ENCODE assay signal across 8 mouse cellular contexts in genomic region chr2:120403653-120403985, GRCm38 (mm10). TPM values are rescaled to one million over a fixed set of nuclear protein-coding genes. Genes with fewer than 3 reads are reported as not detected.
A peak's percentile ranks its signal among the peaks of the same experiment; 100 is the strongest.
DNase-seq lines count a peak whose midpoint lies in the region; ATAC-seq and TF ChIP-seq lines count a peak whose summit lies in the region.

Ganc (plus strand) TSS chr2:120403896.

- no peaks in the 10 kb centered on the region for H3K36me3 ChIP-seq in lung, postnatal 0 days (ENCODE audit: insufficient read depth, low read length)
- H3K36me3 ChIP-seq in midbrain, embryonic 15.5 days (replicated peaks) = no peaks in the 10 kb centered on the region

- ATAC-seq in lung, postnatal 0 days = peak; percentile 59
- peak; percentile 85 for ATAC-seq in midbrain, embryonic 15.5 days (replicated peaks)

- H3K4me2 ChIP-seq in lung, postnatal 0 days (replicated peaks; ENCODE audit: low read depth, low read length) = peak within 1 kb of the TSS; percentile 63
- peak within 1 kb of the TSS; percentile 93 for H3K4me2 ChIP-seq in midbrain, embryonic 15.5 days

- peak; percentile 24; the same call in 1 of the 2 replicates for TF ChIP-seq CTCF in lung, postnatal 0 days (IDR thresholded peaks at IDR 0.05)

- TF ChIP-seq EP300 in lung, postnatal 0 days (IDR thresholded peaks at IDR 0.05) = no peak

- no peak for DNase-seq in lung, postnatal 0 days (ENCODE audit: low spot score)
- no peak for DNase-seq in lung, postnatal 10 days
- no peak for DNase-seq in gonadal fat pad, adult 2 months (ENCODE audit: low read depth)
- DNase-seq in layer of hippocampus, postnatal 36 days = no peak
- DNase-seq in cerebellum, adult 18-20 months = no peak
- DNase-seq in right cerebral cortex, adult 2 months (ENCODE audit: low spot score in 2 of 2) = no peak

- peak within 1 kb of the TSS; percentile 69 for H3K4me3 ChIP-seq in lung, postnatal 0 days (ENCODE audit: low read depth, low read length)
- peak within 1 kb of the TSS; percentile 81 for H3K4me3 ChIP-seq in brown adipose tissue, adult 24 weeks (ENCODE audit: insufficient read depth, low read depth, low read length)
- H3K4me3 ChIP-seq in midbrain, embryonic 15.5 days = peak within 1 kb of the TSS; percentile 93

- H3K9me3 ChIP-seq in lung, postnatal 0 days (ENCODE audit: low read length) = no peaks in the 10 kb centered on the region
- H3K9me3 ChIP-seq in midbrain, embryonic 15.5 days = no peaks in the 10 kb centered on the region

- under 1% methylated on average over 17 of the region's 17 CpGs for WGBS in lung, postnatal 0 days
- WGBS in midbrain, embryonic 15.5 days = under 1% methylated on average over 17 of the region's 17 CpGs

- H3K4me1 ChIP-seq in lung, postnatal 0 days (ENCODE audit: insufficient read depth, low read depth, low read length) = peaks cover 4% of the 10 kb centered on the region; the same call in 1 of the 2 replicates
- peaks cover 4% of the 10 kb centered on the region; the same call in 1 of the 2 replicates for H3K4me1 ChIP-seq in brown adipose tissue, adult 24 weeks (ENCODE audit: control insufficient read depth, insufficient read depth, insufficient read length, low read length)
- H3K4me1 ChIP-seq in midbrain, embryonic 15.5 days = peaks cover 19% of the 10 kb centered on the region

- H3K27ac ChIP-seq in lung, postnatal 0 days (ENCODE audit: low read length) = peak within 1 kb of the TSS; percentile 94
- H3K27ac ChIP-seq in brown adipose tissue, adult 24 weeks (replicated peaks; ENCODE audit: low read depth, low read length) = peak within 1 kb of the TSS; percentile 92
- peak within 1 kb of the TSS; percentile 91 for H3K27ac ChIP-seq in midbrain, embryonic 15.5 days

- H3K27me3 ChIP-seq in lung, postnatal 0 days (replicated peaks; ENCODE audit: insufficient read depth, low read length) = no peaks in the 10 kb centered on the region
- no peaks in the 10 kb centered on the region for H3K27me3 ChIP-seq in midbrain, embryonic 15.5 days (replicated peaks)

- peak within 1 kb of the TSS; percentile 61 for H3K9ac ChIP-seq in lung, postnatal 0 days (replicated peaks; ENCODE audit: low read depth)
- peak within 1 kb of the TSS; percentile 76 for H3K9ac ChIP-seq in midbrain, embryonic 15.5 days

RNA-seq across cellular contexts. Expression of gene Ganc, which starts in this region (rescaled TPM):
- polyA plus RNA-seq in lung, postnatal 0 days (2015; fragmentation: Nextera tagmentation; extraction: Ambion mirVana) = 10.9 and 11.5 TPM in 2 replicates
- polyA plus RNA-seq in brown adipose tissue, adult 24 weeks (2012; ENCODE audit: insufficient read depth, insufficient read length, missing spikeins) = 30.5 and 43.4 TPM in 2 replicates
- polyA plus RNA-seq in gonadal fat pad, adult 2 months (2012; rRNA removed) = 20.1 and 27.0 TPM in 2 replicates
- total RNA-seq in layer of hippocampus, postnatal 36 days (2021) = 10 to 100 TPM; 11.0 to 11.1 TPM
- polyA plus RNA-seq in midbrain, embryonic 15.5 days (2015; fragmentation: Nextera tagmentation; extraction: Ambion mirVana) = 9.2 and 9.7 TPM in 2 replicates
